ENCODE assay signal across 17 mouse cellular contexts in genomic region chr1:150125568-150125967, GRCm38 (mm10). TPM values are rescaled to one million over a fixed set of nuclear protein-coding genes. Genes with fewer than 3 reads are reported as not detected.
"Had no signal": no experiment of that assay in that cellular context is flagged by ENCODE, and none has a peak within 500 bp of the region (broad histone marks: within the 10 kb centered on the region; RNA-seq: fewer than 3 reads in every experiment).

No protein-coding gene starts in this region.

- H3K4me1 ChIP-seq: neural tube, embryonic 13.5 days; neural tube, embryonic 15.5 days; stomach, embryonic 15.5 days had no signal

- H3K9ac ChIP-seq: neural tube, embryonic 13.5 days; neural tube, embryonic 15.5 days; stomach, embryonic 15.5 days had no signal

- H3K4me3 ChIP-seq: neural tube, embryonic 13.5 days; neural tube, embryonic 15.5 days; stomach, embryonic 15.5 days had no signal

- H3K36me3 ChIP-seq: neural tube, embryonic 13.5 days; neural tube, embryonic 15.5 days; stomach, embryonic 15.5 days had no signal

- H3K9me3 ChIP-seq: neural tube, embryonic 13.5 days; neural tube, embryonic 15.5 days; stomach, embryonic 15.5 days had no signal

- H3K27me3 ChIP-seq: neural tube, embryonic 13.5 days; neural tube, embryonic 15.5 days; stomach, embryonic 15.5 days had no signal

- H3K4me2 ChIP-seq: neural tube, embryonic 13.5 days; neural tube, embryonic 15.5 days; stomach, embryonic 15.5 days had no signal

- DNase-seq: retina, postnatal 1 day; right cerebral cortex, adult 18-20 months; right cerebral cortex, postnatal 14 days; right cerebral cortex, postnatal 25 days; right cerebral cortex, postnatal 4 days; spleen, adult 18-20 months; thymus, adult 18-20 months; thymus, adult 2 months; thymus, postnatal 14 days; thymus, postnatal 25 days; thymus, postnatal 36 days; thymus, postnatal 4 days had no signal

- H3K27ac ChIP-seq: neural tube, embryonic 13.5 days; neural tube, embryonic 15.5 days; stomach, embryonic 15.5 days; stomach, postnatal 0 days had no signal

RNA-seq across cellular contexts. Expression of gene Ptgs2, which starts 25.7 kb away (rescaled TPM):
- polyA plus RNA-seq: testis, adult 2 months had no signal
